Comparison of ENCODE assay signal across 24 mouse cellular contexts in genomic region chr2:93785432-93785798, GRCm38 (mm10). TPM values are rescaled to one million over a fixed set of nuclear protein-coding genes. Genes with fewer than 3 reads are reported as not detected.
DNase-seq lines count a peak whose midpoint lies in the region; ATAC-seq and TF ChIP-seq lines count a peak whose summit lies in the region.
"Had no signal": no experiment of that assay in that cellular context is flagged by ENCODE, and none has a peak within 500 bp of the region (broad histone marks: within the 10 kb centered on the region; RNA-seq: fewer than 3 reads in every experiment).

No protein-coding gene starts in this region.

- DNase-seq in gastrocnemius, adult 2 months, result peak; percentile 12
- DNase-seq in gastrocnemius, postnatal 36 days, result no peak
- peak; percentile 40 for DNase-seq in ES-E14 (ENCODE audit: low read depth, low spot score)
- no peak for DNase-seq in embryonic facial prominence, embryonic 14.5 days (ENCODE audit: low spot score)
- no peak for DNase-seq in neural tube, embryonic 10.5 days (ENCODE audit: extremely low spot score, low spot score)
- DNase-seq in layer of hippocampus, adult 9-11 months, result no peak
- DNase-seq: adrenal gland, postnatal 10 days; cerebellum, postnatal 10 days; heart, adult 2 months; heart, postnatal 14 days; kidney, adult 8-10 months; kidney, postnatal 4 days; right cerebral cortex, postnatal 14 days had no signal

- no peak for TF ChIP-seq CTCF in gastrocnemius, adult 2 months (IDR thresholded peaks at IDR 0.05)
- TF ChIP-seq CTCF in intestine, postnatal 0 days (IDR thresholded peaks at IDR 0.05; ENCODE audit: low read depth), result no peak

- 50% methylated on average over 2 of the region's 2 CpGs for WGBS in intestine, postnatal 0 days
- WGBS in intestine, embryonic 15.5 days, result 39% methylated on average over 2 of the region's 2 CpGs
- WGBS in embryonic facial prominence, embryonic 14.5 days, result 62% methylated on average over 2 of the region's 2 CpGs

- no peak overlapping the region for H3K9ac ChIP-seq in intestine, postnatal 0 days (ENCODE audit: low read depth, low read length)
- H3K9ac ChIP-seq in intestine, embryonic 15.5 days, result no peak overlapping the region
- no peak overlapping the region for H3K9ac ChIP-seq in ES-E14 (ENCODE audit: insufficient read depth, low read depth, low read length, poor library complexity, severe bottlenecking)
- H3K9ac ChIP-seq in embryonic facial prominence, embryonic 14.5 days (ENCODE audit: low read depth, low read length), result 0 out of 2 replicates have a peak overlapping the region, but pooled peaks have one; percentile 30
- H3K9ac ChIP-seq: forebrain, embryonic 15.5 days; hindbrain, embryonic 15.5 days; limb, embryonic 13.5 days; lung, embryonic 15.5 days had no signal

- H3K27ac ChIP-seq in gastrocnemius, adult 2 months, result peak overlapping the region; percentile 32; the same call in 1 of the 2 replicates
- H3K27ac ChIP-seq in intestine, postnatal 0 days (ENCODE audit: low read depth, low read length), result no peak overlapping the region
- H3K27ac ChIP-seq in intestine, embryonic 15.5 days, result no peak overlapping the region
- H3K27ac ChIP-seq in ES-E14 (ENCODE audit: insufficient read depth, low read depth, low read length, poor library complexity, severe bottlenecking), result no peak overlapping the region
- no peak overlapping the region for H3K27ac ChIP-seq in embryonic facial prominence, embryonic 14.5 days (replicated peaks; ENCODE audit: low read depth, low read length)
- H3K27ac ChIP-seq: forebrain, embryonic 15.5 days; heart, adult 2 months; hindbrain, embryonic 15.5 days; kidney, postnatal 0 days; limb, embryonic 13.5 days; lung, embryonic 15.5 days; neural tube, embryonic 13.5 days had no signal

- no peaks in the 10 kb centered on the region for H3K4me1 ChIP-seq in intestine, postnatal 0 days (replicated peaks; ENCODE audit: control insufficient read depth, insufficient read depth, low read length)
- 0 out of 2 replicates have a peak, but pooled peaks cover 4% of the 10 kb centered on the region for H3K4me1 ChIP-seq in intestine, embryonic 15.5 days (replicated peaks)
- H3K4me1 ChIP-seq in ES-E14 (ENCODE audit: control insufficient read depth in 2 of 2, insufficient read depth in 2 of 2, low read length in 2 of 2, poor library complexity in 1 of 2), result peaks cover 8 to 15% of the 10 kb centered on the region in 2 experiments
- peaks cover 19% of the 10 kb centered on the region; the same call in 1 of the 2 replicates for H3K4me1 ChIP-seq in embryonic facial prominence, embryonic 14.5 days (ENCODE audit: control insufficient read depth, insufficient read depth, low read length)
- H3K4me1 ChIP-seq: lung, embryonic 15.5 days had no signal

- no peaks in the 10 kb centered on the region for H3K9me3 ChIP-seq in intestine, postnatal 0 days (ENCODE audit: control insufficient read depth)
- H3K9me3 ChIP-seq in intestine, embryonic 15.5 days, result no peaks in the 10 kb centered on the region
- H3K9me3 ChIP-seq in ES-E14 (ENCODE audit: control insufficient read depth, insufficient read depth, low read depth, low read length), result no peaks in the 10 kb centered on the region
- no peaks in the 10 kb centered on the region for H3K9me3 ChIP-seq in embryonic facial prominence, embryonic 14.5 days (ENCODE audit: control insufficient read depth, low read length)
- H3K9me3 ChIP-seq: forebrain, embryonic 15.5 days; hindbrain, embryonic 15.5 days; limb, embryonic 13.5 days; lung, embryonic 15.5 days; neural tube, embryonic 13.5 days had no signal

- H3K36me3 ChIP-seq in intestine, postnatal 0 days (ENCODE audit: control insufficient read depth, insufficient read depth), result peaks cover 24% of the 10 kb centered on the region
- peaks cover 3% of the 10 kb centered on the region for H3K36me3 ChIP-seq in intestine, embryonic 15.5 days
- no peaks in the 10 kb centered on the region for H3K36me3 ChIP-seq in ES-E14 (ENCODE audit: control insufficient read depth, insufficient read depth, low read length, poor library complexity, severe bottlenecking)
- peaks cover 23% of the 10 kb centered on the region; the same call in 1 of the 2 replicates for H3K36me3 ChIP-seq in embryonic facial prominence, embryonic 14.5 days (ENCODE audit: control insufficient read depth, insufficient read depth, low read length)
- H3K36me3 ChIP-seq: forebrain, embryonic 15.5 days had no signal

- intact Hi-C loops in gastrocnemius, adult 2 months (cut with DNase I), result loop anchor here (5.0 kb wide), 1 partner anchor 68 kb away; no protein-coding TSS in a partner anchor
- intact Hi-C loops in gastrocnemius, postnatal 36 days (cut with DNase I), result loop anchor here (5.0 kb wide), 1 partner anchor 363 kb away; no protein-coding TSS in a partner anchor

- no peaks in the 10 kb centered on the region for H3K27me3 ChIP-seq in intestine, postnatal 0 days (replicated peaks; ENCODE audit: control insufficient read depth, insufficient read depth, low read length)
- no peaks in the 10 kb centered on the region for H3K27me3 ChIP-seq in intestine, embryonic 15.5 days (replicated peaks)
- H3K27me3 ChIP-seq in embryonic facial prominence, embryonic 14.5 days (replicated peaks; ENCODE audit: control insufficient read depth, insufficient read depth, low read length), result no peaks in the 10 kb centered on the region
- H3K27me3 ChIP-seq: forebrain, embryonic 15.5 days; hindbrain, embryonic 15.5 days; lung, embryonic 15.5 days; neural tube, embryonic 13.5 days had no signal

- in situ Hi-C loops in ES-E14 (cut with MboI; ENCODE audit: low sequenced_read_pairs in 2 of 2, unreplicated experiment in 2 of 2), result no loop called here

- 0 out of 2 replicates have a peak, but pooled peaks have one; percentile 10 for ATAC-seq in intestine, postnatal 0 days
- no peak for ATAC-seq in intestine, embryonic 15.5 days
- ATAC-seq in embryonic facial prominence, embryonic 14.5 days (ENCODE audit: low read depth), result no peak

- no peak overlapping the region for H3K4me2 ChIP-seq in intestine, postnatal 0 days (replicated peaks; ENCODE audit: low read depth)
- no peak overlapping the region for H3K4me2 ChIP-seq in intestine, embryonic 15.5 days (replicated peaks)
- no peak overlapping the region for H3K4me2 ChIP-seq in embryonic facial prominence, embryonic 14.5 days (ENCODE audit: low read depth, low read length)
- H3K4me2 ChIP-seq: forebrain, embryonic 15.5 days; hindbrain, embryonic 15.5 days; limb, embryonic 13.5 days; liver, embryonic 11.5 days; lung, embryonic 15.5 days; midbrain, embryonic 11.5 days; neural tube, embryonic 13.5 days had no signal

- no peak overlapping the region for H3K4me3 ChIP-seq in gastrocnemius, adult 2 months
- no peak overlapping the region for H3K4me3 ChIP-seq in intestine, postnatal 0 days (ENCODE audit: low read depth, low read length)
- H3K4me3 ChIP-seq in intestine, embryonic 15.5 days (replicated peaks), result no peak overlapping the region
- H3K4me3 ChIP-seq in ES-E14 (ENCODE audit: insufficient read depth in 1 of 2, low read depth in 1 of 2, low read length in 2 of 2, poor library complexity in 1 of 2, severe bottlenecking in 1 of 2), result no peak overlapping the region
- no peak overlapping the region for H3K4me3 ChIP-seq in embryonic facial prominence, embryonic 14.5 days (ENCODE audit: low read depth, low read length)
- H3K4me3 ChIP-seq: forebrain, embryonic 15.5 days; heart, adult 2 months; hindbrain, embryonic 15.5 days; limb, embryonic 13.5 days; lung, embryonic 15.5 days; myocyte; neural tube, embryonic 13.5 days had no signal

TF ChIP-seq in ES-E14, 5 proteins besides CTCF, POLR2A, EP300 and RAD21:
- no peak for TF ChIP-seq CHD2 (IDR thresholded peaks at IDR 0.05; ENCODE audit: low read depth, low read length)
- no peak for TF ChIP-seq ZC3H11A (IDR thresholded peaks at IDR 0.05; ENCODE audit: borderline replicate concordance, low read depth, low read length)
- TF ChIP-seq ZNF384 (IDR thresholded peaks at IDR 0.05; ENCODE audit: low read depth, low read length), result no peak
- TF ChIP-seq MAFK (IDR thresholded peaks at IDR 0.05; ENCODE audit: insufficient read depth, low read depth, low read length), result no peak
- no peak for TF ChIP-seq HCFC1 (IDR thresholded peaks at IDR 0.05; ENCODE audit: borderline replicate concordance, insufficient read depth, low read length)
TF ChIP-seq in ES-E14: peak in this region for 0.

RNA-seq across cellular contexts. Expression of gene Ext2, which starts 37.0 kb away (rescaled TPM):
- 10 to 100 TPM; 39.6 to 41.5 TPM for total RNA-seq in gastrocnemius, adult 2 months (2021)
- 10 to 100 TPM; 32.8 to 35.2 TPM for total RNA-seq in gastrocnemius, postnatal 36 days (2021)
- polyA plus RNA-seq in intestine, postnatal 0 days (2015; fragmentation: Nextera tagmentation; extraction: Ambion mirVana), result 40.8 and 43.1 TPM in 2 replicates
- 92.9 and 93.6 TPM in 2 replicates for polyA plus RNA-seq in intestine, embryonic 15.5 days (2015; fragmentation: Nextera tagmentation; extraction: Ambion mirVana)
- 49.9 and 67.4 TPM in 2 replicates for total RNA-seq in ES-E14 (2012; rRNA removed)
- polyA plus RNA-seq in embryonic facial prominence, embryonic 14.5 days (2014; fragmentation: Nextera tagmentation; extraction: Ambion mirVana), result 115 and 126 TPM in 2 replicates

Comparison
In these comparisons a context has a peak if more than half of its experiments do, and no peak if none do; other contexts are left out.
1. DNase-seq: peak in gastrocnemius, adult 2 months (single experiment) and ES-E14 (single experiment); none in gastrocnemius, postnatal 36 days (0 of 2), embryonic facial prominence, embryonic 14.5 days (single experiment), neural tube, embryonic 10.5 days (single experiment) and layer of hippocampus, adult 9-11 months (single experiment).